Mouse (Mus musculus) embryonic facial prominence, embryonic 10.5 days (tissue): ENCODE results near the gene Ift172. TPM values are rescaled to one million over a fixed set of nuclear protein-coding genes. Genes with fewer than 3 reads are reported as not detected.
A peak's percentile ranks its signal among the peaks of the same experiment; 100 is the strongest.

Experiments
- DNase-seq: peaks from one replicate; pipeline ENCODE4 v3.0.0-alpha.2; 2017; ENCODE audit warnings: low spot score
- H3K27ac ChIP-seq: fragments of 300-500 bp; sonication (generic); replicated peaks from 2 replicates; pipeline ENCODE4 v1.5.1; 2016; ENCODE audit warnings: mild to moderate bottlenecking
- H3K27me3 ChIP-seq: fragments of 300-500 bp; sonication (generic); replicated peaks from 2 replicates; pipeline ENCODE4 v1.6.1; 2016; ENCODE audit warnings: low read depth, mild to moderate bottlenecking; ENCODE audit not compliant: poor library complexity, severe bottlenecking
- H3K36me3 ChIP-seq: fragments of 300-500 bp; sonication (generic); replicated peaks from 2 replicates; pipeline ENCODE4 v1.6.1; 2016; ENCODE audit warnings: mild to moderate bottlenecking, moderate library complexity
- H3K4me1 ChIP-seq: fragments of 300-500 bp; sonication (generic); 2 replicates; pipeline ENCODE4 v1.6.1; 2016
- H3K4me3 ChIP-seq: fragments of 300-500 bp; sonication (generic); 2 replicates; pipeline ENCODE4 v1.5.1; 2016; ENCODE audit warnings: mild to moderate bottlenecking, moderate library complexity
- H3K9me3 ChIP-seq: fragments of 300-500 bp; sonication (generic); 2 replicates; pipeline ENCODE4 v1.6.1; 2016; ENCODE audit warnings: mild to moderate bottlenecking
- WGBS: fragments of 180-500 bp; shearing (Covaris S2); methylation state at CpG from one replicate; pipeline ENCODE4 v1.1.7; 2016; 5-methylcytosine and 5-hydroxymethylcytosine counted together
- polyA plus RNA-seq: library from polyadenylated mRNA; unstranded; fragments of >200 nt; fragmentation: Nextera tagmentation; extraction: Ambion mirVana; gene quantifications from 2 replicates; pipeline ENCODE4 v1.2.1, GENCODE M21; 2016

The Ift172 gene
- polyA plus RNA-seq, 1 experiment from 2014 or later = 39.2 TPM

GRCm38 (mm10) chr5:31294964-31295605, 4.2 kb upstream of the Ift172 start:
- Histone ChIP-seq H3K36me3 (peaks cover 23% of the 10 kb centered on the region), H3K4me1 (peaks cover 35% of the 10 kb centered on the region), H3K9me3 (no peaks in the 10 kb centered on the region), H3K4me3 (peak overlapping the region; percentile 97), H3K27ac (peak overlapping the region; percentile 95), H3K27me3 (peaks cover 12% of the 10 kb centered on the region; the same call in 1 of the 2 replicates)
- WGBS = 3% methylated on average over 29 of the region's 29 CpGs
- no peak for DNase-seq

DNA sequence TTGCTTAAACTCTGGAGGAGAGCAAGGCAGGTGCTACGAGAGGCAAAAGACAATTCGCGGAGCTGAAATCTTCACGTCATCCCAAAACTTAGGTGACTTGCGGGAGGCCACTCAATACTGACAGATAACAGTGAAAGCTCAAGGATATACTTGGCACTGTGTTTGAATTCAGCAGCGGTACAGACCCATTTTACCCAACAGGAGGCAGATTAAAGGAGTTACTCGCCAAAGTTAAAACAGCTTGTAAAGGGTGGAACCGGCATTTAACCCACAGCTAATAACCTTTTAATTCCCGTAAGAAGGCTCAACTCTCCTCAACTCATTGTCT, 409 bp upstream of the Ift172 start:
- H3K27me3 ChIP-seq = no peaks in the 10 kb centered on the region
- H3K27ac ChIP-seq = peak overlapping the region; percentile 83
- peak overlapping the region; percentile 67 for H3K4me3 ChIP-seq
- DNase-seq = no peak
- no peaks in the 10 kb centered on the region for H3K9me3 ChIP-seq
- 5% methylated on average over 9 of the region's 9 CpGs for WGBS
- peaks cover 41% of the 10 kb centered on the region for H3K4me1 ChIP-seq
- H3K36me3 ChIP-seq = peaks cover 29% of the 10 kb centered on the region

DNA sequence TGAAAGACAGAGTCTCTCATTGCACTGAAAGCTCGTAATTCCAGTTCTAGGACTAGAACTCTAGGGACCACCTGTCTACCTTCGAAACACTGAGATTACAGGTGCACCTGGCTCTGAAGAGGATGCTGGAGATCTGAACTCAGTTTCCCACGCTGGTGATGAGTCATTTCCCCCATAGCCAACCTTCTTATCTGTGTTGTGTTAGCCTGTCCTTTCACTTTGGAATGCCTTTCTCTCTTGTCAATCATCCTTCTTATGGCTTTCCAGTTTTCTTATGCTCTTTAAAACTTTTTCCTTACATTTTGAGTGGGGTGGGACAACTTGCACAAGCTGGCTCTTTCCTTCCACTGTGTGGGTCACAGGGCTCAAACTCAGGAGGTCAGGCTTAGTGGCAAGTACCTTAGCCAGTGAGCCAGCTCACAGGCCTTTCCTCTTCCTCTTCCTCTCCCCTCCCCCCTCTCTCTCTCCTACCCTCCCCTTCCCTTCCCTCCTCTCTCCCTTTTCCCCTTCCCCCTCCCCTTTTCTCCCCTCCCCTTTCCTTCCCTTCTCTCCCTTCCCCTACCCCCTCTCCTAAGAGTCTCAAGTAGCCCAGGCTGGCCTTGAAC, 1.2 kb downstream of the Ift172 start:
- Histone ChIP-seq H3K27me3 (no peaks in the 10 kb centered on the region), H3K4me3 (peak overlapping the region; percentile 67), H3K36me3 (peaks cover 45% of the 10 kb centered on the region), H3K4me1 (peaks cover 25% of the 10 kb centered on the region), H3K9me3 (no peaks in the 10 kb centered on the region), H3K27ac (no peak overlapping the region)
- no peak for DNase-seq
- WGBS = 83% methylated on average over 3 of the region's 3 CpGs

DNA sequence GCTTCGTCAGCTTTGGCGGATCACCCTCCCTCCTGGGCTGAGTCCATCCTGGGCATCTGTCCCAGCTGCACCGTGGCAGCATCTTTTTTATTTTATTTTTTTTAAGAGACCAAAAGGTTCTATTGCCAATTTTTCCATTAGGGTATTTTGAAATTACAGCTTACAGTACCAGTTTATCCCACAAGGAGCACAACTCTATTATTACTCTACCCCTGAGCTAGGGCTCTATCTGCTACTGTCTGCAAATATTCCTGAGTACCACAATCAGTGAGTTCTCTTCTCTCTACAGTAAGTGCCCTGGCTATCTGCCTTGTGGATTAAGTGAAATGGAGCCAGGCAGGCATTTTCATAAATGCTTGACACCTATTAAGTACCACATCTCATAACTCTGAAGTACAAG, 2.3 kb downstream of the Ift172 start:
- Histone ChIP-seq H3K9me3 (no peaks in the 10 kb centered on the region), H3K27me3 (no peaks in the 10 kb centered on the region), H3K4me3 (no peak overlapping the region), H3K4me1 (peaks cover 18% of the 10 kb centered on the region), H3K27ac (no peak overlapping the region), H3K36me3 (peaks cover 46% of the 10 kb centered on the region)
- WGBS = 84% methylated on average over 3 of the region's 3 CpGs
- no peak for DNase-seq

DNA sequence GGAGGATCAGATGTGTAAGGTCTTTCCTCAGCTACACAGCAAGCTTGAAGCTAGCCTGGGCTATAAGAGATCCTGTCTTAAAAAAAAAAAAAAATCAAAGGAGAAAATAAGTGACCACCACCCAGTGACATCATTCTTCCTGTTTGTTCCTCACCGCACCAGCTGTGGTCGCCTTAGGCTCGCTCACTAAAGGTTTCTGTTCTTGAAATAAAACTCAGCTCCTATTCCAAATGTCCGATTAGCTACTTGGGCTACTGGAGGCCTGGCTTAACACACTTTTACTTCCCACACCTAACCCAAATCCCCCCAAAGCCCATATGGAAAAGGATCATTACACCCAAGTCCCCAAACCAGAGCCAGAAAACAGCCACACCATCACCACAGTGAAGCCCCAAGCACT, 2.7 kb downstream of the Ift172 start:
- no peak for DNase-seq
- Histone ChIP-seq H3K4me3 (no peak overlapping the region), H3K27me3 (no peaks in the 10 kb centered on the region), H3K4me1 (peaks cover 18% of the 10 kb centered on the region), H3K9me3 (no peaks in the 10 kb centered on the region), H3K36me3 (peaks cover 46% of the 10 kb centered on the region), H3K27ac (no peak overlapping the region)
- WGBS = 80% methylated on average over 4 of the region's 4 CpGs

DNA sequence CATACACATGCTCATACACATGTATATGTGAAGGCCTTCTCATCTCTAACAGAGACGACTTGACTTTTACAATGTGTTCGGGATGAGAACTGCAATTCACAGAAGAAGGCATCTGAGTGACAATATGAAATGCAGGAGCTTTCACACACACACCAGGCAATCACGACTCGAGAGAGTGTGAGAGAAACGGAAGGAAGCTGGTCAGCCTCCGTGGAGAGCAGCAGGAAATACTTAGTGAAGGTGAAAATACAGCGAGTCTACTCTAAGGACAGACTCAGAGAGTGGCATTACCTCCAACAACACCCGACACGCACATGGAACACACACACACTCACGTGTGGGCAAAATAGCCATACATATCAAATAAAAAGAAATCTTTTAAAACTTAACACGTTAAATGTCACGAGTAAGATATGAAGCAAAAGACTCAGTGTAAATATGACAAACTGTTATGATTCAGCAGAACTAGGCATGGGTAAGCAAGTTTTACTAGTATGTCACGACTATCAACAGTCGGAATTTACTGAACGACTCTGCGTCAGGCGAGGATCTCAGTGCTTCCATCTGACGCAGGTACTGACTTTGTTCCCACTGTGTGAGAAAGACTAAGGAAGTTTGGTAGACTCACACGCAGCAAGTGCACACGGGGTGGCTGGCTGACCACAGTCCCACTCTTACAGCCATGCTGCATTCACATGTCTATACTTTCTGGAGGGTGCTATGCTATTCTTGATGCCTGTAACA, 11.5 kb downstream of the Ift172 start:
- DNase-seq = no peak
- no peaks in the 10 kb centered on the region for H3K27me3 ChIP-seq
- no peak overlapping the region for H3K27ac ChIP-seq
- no peaks in the 10 kb centered on the region for H3K4me1 ChIP-seq
- 89% methylated on average over 20 of the region's 20 CpGs for WGBS
- no peaks in the 10 kb centered on the region for H3K9me3 ChIP-seq
- H3K36me3 ChIP-seq = peaks cover 88% of the 10 kb centered on the region
- H3K4me3 ChIP-seq = no peak overlapping the region

GRCm38 (mm10) chr5:31273018-31273417, 17.9 kb downstream of the Ift172 start:
- peaks cover 80% of the 10 kb centered on the region for H3K36me3 ChIP-seq
- H3K27me3 ChIP-seq = no peaks in the 10 kb centered on the region
- no peaks in the 10 kb centered on the region for H3K9me3 ChIP-seq

DNA sequence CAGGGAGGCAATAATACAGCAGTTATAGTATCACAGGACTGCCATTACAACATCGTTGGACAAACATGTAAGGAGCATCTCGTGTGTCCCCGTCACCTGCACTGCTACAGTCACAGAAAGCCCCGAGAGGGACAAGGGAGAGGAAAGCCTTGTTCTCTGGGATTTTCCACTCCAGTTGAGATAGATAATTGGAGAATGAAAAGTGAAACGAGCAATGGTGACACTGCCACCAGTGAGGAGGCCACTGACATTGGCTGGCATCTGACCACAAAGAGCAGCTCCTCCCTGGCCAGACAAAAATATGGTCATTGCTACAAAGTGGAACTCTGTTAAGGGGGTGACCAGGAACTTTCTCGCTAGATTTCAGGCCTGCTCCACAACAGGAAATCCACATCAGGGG, 23.2 kb downstream of the Ift172 start:
- peaks cover 91% of the 10 kb centered on the region for H3K36me3 ChIP-seq
- 75% methylated on average over 6 of the region's 6 CpGs for WGBS

More at GRCm38 (mm10) chr5:31273018-31273417, 17.9 kb downstream of the Ift172 start:
- 89% methylated on average over 6 of the region's 6 CpGs for WGBS
- Histone ChIP-seq H3K4me1 (no peaks in the 10 kb centered on the region), H3K4me3 (no peak overlapping the region), H3K27ac (no peak overlapping the region)
- no peak for DNase-seq

DNA sequence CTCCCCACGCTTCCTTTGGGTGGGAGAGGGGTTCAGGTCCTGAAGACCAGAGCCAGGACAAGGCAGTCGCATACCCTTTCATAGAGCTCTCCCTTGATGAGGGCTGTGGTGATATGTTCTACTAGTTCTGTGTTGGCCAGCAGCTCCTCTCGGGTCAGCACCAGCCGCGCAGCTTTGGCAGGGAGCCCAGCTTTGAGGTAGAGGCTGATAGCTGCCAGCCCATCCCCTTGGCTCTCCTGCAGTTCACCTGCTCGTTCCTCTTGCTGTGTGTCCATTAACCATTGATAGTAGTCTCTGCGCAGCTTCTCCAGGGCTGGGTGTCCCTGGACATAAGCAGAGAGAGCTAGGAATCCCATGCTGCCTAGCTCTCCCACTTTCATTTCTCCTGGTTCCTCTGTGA, 24.8 kb downstream of the Ift172 start:
- Histone ChIP-seq H3K4me3 (no peak overlapping the region), H3K36me3 (peaks cover 93% of the 10 kb centered on the region), H3K27ac (no peak overlapping the region), H3K4me1 (no peaks in the 10 kb centered on the region), H3K27me3 (no peaks in the 10 kb centered on the region), H3K9me3 (no peaks in the 10 kb centered on the region)
- 91% methylated on average over 7 of the region's 7 CpGs for WGBS
- DNase-seq = no peak

More for the DNA sequence above, 23.2 kb downstream of the Ift172 start:
- Histone ChIP-seq H3K9me3 (no peaks in the 10 kb centered on the region), H3K4me3 (no peak overlapping the region), H3K27me3 (no peaks in the 10 kb centered on the region), H3K4me1 (no peaks in the 10 kb centered on the region), H3K27ac (no peak overlapping the region)
- no peak for DNase-seq

DNA sequence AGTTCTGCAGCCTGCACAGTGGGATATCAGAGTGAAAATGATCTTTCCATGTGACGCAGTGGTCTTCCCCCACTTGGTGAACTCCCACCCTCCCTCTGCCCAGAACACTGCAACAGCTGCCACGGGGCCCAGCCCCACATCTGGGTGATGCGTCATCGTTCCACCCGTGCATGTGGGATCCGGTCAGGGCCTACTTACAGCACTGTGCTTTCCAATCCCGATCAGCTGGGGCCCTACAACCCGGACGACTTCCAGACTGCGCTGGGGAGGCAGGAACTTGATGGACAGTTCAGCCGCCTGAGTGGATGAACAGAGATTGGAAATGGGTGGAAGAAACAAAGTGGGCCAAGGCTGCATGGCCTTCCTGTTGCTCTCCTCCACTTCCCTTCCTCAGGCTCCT, 33.3 kb downstream of the Ift172 start:
- no peak overlapping the region for H3K27ac ChIP-seq
- H3K36me3 ChIP-seq = peaks cover 96% of the 10 kb centered on the region
- H3K4me3 ChIP-seq = no peak overlapping the region
- no peaks in the 10 kb centered on the region for H3K9me3 ChIP-seq
- H3K27me3 ChIP-seq = no peaks in the 10 kb centered on the region
- DNase-seq = no peak
- H3K4me1 ChIP-seq = peaks cover 13% of the 10 kb centered on the region
- 88% methylated on average over 11 of the region's 11 CpGs for WGBS

- Histone ChIP-seq H3K9me3 (no peaks in the 10 kb centered on the region), H3K36me3 (peaks cover 96% of the 10 kb centered on the region), H3K4me3 (no peak overlapping the region), H3K27ac (no peak overlapping the region), H3K4me1 (peaks cover 29% of the 10 kb centered on the region), H3K27me3 (no peaks in the 10 kb centered on the region)
- DNase-seq = no peak
- WGBS = 89% methylated on average over 2 of the region's 2 CpGs
Measured at GRCm38 (mm10) chr5:31255971-31256370, 34.9 kb downstream of the Ift172 start.

- H3K36me3 ChIP-seq = peaks cover 96% of the 10 kb centered on the region
- H3K27me3 ChIP-seq = no peaks in the 10 kb centered on the region
- H3K9me3 ChIP-seq = no peaks in the 10 kb centered on the region
- H3K4me3 ChIP-seq = no peak overlapping the region
- H3K27ac ChIP-seq = no peak overlapping the region
- peaks cover 35% of the 10 kb centered on the region for H3K4me1 ChIP-seq
- DNase-seq = no peak
- 91% methylated on average over 2 of the region's 2 CpGs for WGBS
Measured at GRCm38 (mm10) chr5:31255381-31255780, 35.5 kb downstream of the Ift172 start.

DNA sequence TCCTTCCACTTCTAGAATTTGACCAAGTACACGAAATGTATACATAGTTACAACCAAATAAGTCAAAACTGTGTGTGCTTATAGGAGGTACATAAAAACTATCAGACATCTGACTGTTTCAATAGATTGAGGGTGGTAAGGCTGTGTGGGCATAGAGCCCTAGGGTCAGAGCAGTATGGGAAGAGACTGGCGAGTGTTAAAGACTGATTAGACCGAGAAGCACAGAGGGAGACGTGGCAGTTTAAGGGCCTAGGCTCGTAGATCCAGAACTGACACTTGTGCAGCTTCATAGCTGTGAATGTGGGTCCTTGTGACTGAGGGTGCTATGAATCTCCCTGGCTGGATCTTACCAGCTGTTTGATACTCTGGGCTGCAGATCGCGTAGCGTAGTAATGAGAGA, 36.0 kb downstream of the Ift172 start:
- 89% methylated on average over 8 of the region's 8 CpGs for WGBS
- no peak overlapping the region for H3K27ac ChIP-seq
- DNase-seq = no peak

More for the DNA sequence above, 36.0 kb downstream of the Ift172 start:
- Histone ChIP-seq H3K4me1 (peaks cover 38% of the 10 kb centered on the region), H3K4me3 (no peak overlapping the region), H3K27me3 (no peaks in the 10 kb centered on the region), H3K36me3 (peaks cover 96% of the 10 kb centered on the region), H3K9me3 (no peaks in the 10 kb centered on the region)
